Mouse (Mus musculus) cerebellum, postnatal 25 days (tissue): ENCODE measurements at regions not wholly inside any gene's neighbourhood (a gene's known extent, or its start where the extent isn't known, plus 50 kb on each side); places are given as distances from the start of the nearest gene placed in this dataset.
A peak's percentile ranks its signal among the peaks of the same experiment; 100 is the strongest.

ENCODE experiments used
- DNase-seq, 2 experiments: peaks; one replicate each; pipeline ENCODE4 v3.0.0; 2021; ENCODE audit warnings: mixed read lengths in 2 of 2

DNA sequence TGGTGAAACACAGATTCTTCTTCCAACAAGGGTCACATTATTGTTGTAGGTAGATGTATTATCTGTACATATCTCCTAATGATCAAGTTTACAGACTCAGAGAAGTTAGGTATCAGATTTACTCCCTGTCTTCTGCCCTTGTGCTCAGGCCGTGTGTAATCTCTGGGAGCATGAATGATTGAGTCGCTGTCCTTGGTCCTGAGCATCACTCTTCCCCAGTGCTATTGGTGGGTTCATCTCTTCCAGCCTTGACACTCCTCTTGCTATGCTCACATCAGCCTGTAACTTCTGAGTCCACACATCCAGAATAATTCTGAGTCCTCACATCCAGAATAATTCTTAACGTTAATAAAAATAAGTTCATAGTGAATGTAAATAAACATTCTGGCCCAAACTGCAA, 295.6 kb downstream of the Basp1 start:
- no peak for DNase-seq

DNA sequence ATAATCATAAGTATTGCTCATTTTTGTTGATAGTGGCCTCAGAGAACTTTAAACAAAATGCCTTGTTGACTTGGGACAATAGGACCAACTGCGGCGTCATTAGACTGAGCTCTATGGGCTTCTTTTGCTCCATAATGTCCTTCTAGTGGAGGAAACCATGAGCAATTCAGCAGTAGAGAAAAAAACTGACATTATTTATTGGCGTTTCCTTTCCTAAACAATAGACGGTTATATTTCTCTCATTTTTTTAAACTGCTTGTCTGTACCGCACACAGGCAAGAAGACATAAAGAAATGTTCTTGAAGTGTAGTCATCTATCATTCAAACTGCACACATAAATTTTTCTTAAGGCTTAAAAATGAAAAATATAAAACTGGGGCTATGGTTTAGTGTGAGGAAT, 310.8 kb downstream of the Basp1 start:
- no peak for DNase-seq

GRCm38 (mm10) chr15:25093758-25094157, 319.8 kb downstream of the Basp1 start:
- DNase-seq = no peak

DNA sequence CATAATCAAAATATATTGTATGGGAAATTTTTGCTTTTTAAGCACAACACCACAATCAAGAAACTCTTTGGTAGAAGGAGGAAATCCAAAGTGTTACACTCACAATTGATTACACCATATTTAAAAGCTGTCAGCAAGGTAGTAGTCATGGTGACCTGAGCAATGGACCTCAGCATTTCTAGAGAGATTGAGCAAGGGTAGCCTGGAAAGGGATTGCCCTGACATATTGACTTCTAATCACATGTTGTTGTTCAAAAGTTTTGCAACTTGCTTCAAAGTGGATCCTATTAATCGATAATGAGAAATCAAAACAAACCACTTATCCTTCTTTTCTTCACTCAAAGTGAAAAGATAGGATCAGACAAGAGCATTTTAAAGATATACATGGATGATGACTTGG, 343.9 kb downstream of the Basp1 start:
- no peak for DNase-seq

DNA sequence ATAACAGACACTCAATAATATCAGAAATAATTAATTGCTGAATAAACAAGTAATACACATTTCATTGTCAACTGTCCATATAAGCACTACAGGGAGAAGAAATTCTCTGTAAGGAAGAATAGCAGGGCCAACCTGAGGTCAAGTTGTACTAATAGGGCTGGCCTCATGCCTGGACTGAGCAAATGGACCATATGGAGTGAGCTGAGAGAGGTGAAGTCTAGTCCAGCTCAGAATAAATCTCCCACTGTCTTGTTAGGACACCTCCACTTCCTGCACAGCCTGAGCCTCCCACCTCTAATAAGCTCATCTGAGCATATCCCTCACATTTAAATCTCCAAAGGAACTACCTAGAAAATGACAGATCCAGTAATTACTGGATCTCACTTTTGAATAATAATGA, 354.2 kb downstream of the Basp1 start:
- DNase-seq = peak; percentile 70 to 84

- peak; percentile 39 to 68 for DNase-seq
Observed at GRCm38 (mm10) chr15:25047875-25048274, 365.7 kb downstream of the Basp1 start.

- DNase-seq = peak; percentile 44 to 63
Observed at GRCm38 (mm10) chr15:25046514-25047138, 366.9 kb downstream of the Basp1 start.

DNA sequence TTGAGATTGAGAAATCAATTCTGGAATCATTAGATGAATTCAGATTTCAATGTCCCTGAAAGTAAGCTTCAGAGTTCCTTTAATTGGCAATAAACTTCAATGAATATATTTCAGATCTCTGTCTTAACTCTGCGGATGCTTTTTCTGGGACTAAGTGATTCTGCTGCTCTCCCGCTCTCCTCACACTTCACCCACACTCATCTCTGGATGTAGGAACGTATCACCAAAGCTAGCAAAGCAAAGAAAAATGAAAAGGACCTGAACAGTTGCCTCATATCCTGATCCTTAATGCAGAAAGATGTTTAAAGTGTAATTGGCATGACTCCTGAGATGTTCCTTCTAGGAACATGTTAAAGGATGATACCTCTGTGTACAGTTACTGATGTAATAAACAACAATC, 377.3 kb downstream of the Basp1 start:
- DNase-seq = no peak

DNA sequence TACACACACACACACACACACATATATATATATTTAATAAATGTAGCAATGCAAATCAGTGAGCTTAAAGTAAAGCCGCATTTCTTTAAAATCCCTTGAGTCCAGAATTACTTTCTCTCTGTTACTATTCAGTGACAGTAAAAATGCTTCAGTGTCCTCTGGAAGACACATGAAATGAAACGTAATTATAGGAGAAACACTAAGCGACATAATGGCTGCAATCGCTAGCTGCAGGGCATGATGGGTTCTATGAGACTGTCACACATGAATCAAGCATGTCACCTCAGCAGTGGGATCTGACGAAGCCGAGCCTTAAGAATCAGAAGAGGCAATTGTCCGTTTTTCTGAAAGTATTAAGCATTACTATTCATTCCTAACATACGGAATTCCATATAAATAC, 385.7 kb downstream of the Basp1 start:
- DNase-seq = no peak

- DNase-seq = peak; percentile 32 to 55
Observed at GRCm38 (mm10) chr15:25026786-25027461, 386.6 kb downstream of the Basp1 start.

GRCm38 (mm10) chr15:25026351-25026750, 387.2 kb downstream of the Basp1 start:
- DNase-seq = no peak

DNA sequence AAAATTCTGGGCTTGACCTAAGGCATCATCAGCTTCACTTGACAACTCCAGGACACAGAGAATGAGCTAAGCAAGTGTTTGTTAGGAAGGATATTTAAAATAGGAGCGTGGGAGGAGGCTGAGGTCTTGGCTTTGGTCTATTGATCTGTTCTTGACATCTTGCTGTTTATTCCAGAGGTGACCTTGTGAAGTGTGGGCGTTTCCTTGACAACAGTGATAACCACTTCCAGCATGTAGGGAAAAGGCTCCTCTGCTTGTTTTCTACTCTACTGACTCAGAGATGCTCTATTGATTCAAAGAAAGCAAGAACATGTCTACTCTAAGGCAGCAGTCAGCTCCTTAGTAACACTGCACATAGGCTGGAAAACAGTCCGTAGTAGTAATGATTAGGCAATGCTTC, 392.6 kb downstream of the Basp1 start:
- no peak for DNase-seq

DNA sequence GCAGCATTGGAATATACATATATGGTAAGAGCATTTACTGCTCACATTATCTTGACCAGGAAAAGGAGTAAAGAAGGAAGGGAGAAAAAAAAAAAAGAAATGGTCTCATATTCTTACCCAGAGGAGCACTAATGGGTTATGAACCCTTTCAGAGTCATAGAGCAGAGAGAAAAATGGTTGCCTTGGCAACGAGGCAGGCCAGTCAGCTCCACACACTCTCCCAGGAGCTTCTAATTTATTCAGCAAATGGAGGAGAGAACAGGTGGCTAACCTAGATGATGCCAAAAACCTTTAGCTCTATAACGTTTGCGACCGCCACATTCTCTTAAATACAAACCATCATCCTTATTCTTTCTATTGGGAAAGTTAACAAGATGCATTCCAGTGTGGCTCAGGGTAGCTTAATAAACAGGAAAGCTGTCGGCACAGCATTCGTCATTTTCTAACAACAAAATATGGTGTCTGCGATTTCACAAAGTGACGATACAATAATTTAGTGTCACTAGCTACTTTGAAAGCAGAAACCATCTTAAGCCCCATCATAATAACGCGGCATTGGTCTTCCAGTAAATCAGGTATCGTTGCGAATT, 394.1 kb downstream of the Basp1 start:
- DNase-seq = peak; percentile 11 to 48

GRCm38 (mm10) chr15:25018937-25019336, 394.6 kb downstream of the Basp1 start:
- no peak for DNase-seq

- DNase-seq = no peak
Observed at GRCm38 (mm10) chr15:25007720-25008119, 405.8 kb downstream of the Basp1 start.

DNA sequence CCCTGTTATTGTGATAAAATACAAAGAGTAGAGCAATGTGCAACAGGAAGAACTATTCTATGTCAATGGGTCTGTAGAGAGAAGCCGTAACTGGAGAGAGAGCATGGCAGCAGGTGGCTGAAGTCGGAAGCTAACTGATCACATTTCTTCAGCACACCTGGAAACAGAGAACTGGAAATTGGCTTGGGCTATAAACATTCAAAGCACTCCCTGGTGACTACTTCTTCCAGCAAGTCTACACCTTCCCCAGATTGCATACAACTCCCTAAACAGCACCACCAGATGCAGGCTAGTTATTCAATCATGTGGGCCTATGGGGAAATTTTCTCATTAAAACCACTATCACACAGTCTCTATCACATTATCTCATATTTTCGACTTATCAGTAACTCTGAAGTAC, 413.4 kb downstream of the Basp1 start:
- DNase-seq = no peak

GRCm38 (mm10) chr15:24993325-24993673, 420.3 kb downstream of the Basp1 start:
- DNase-seq = no peak

DNA sequence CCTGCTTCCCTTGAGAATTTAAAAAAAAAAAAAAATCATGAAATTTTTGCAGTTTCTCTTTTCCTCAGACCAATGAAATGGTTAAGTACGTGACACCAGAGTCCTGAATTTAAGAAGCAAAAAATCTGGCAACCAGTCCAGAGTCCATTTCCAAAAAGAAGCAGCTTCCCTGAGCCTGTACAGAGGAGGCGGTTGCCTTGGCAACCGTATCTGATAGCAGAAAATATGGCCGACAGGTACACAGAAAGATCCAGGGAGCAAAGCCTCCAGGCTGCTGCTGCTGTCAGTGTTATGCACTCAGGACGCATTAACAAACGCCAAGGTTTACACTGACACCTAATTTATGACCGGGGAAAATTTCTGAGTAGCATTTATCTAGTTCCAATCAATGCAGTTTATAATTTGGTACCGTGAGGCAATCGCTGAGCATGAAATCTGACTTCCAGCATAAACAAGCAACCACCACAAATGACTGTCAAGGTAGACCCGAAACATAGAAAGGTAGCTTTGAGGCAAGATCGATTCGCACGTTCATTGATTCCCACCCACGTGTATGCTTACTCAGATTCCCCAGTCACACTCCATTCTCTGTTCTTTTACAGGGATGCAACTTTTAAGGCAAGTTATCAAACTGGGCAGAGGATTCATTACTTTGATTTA, 420.8 kb downstream of the Basp1 start:
- DNase-seq = peak in 1 of 2 experiments; percentile 27

- DNase-seq = no peak
Observed at GRCm38 (mm10) chr15:24990082-24990786, 423.3 kb downstream of the Basp1 start.

- no peak for DNase-seq
Observed at GRCm38 (mm10) chr15:24980841-24981240, 432.7 kb downstream of the Basp1 start.

- no peak for DNase-seq
Observed at GRCm38 (mm10) chr15:24972020-24972419, 441.5 kb downstream of the Basp1 start.

DNA sequence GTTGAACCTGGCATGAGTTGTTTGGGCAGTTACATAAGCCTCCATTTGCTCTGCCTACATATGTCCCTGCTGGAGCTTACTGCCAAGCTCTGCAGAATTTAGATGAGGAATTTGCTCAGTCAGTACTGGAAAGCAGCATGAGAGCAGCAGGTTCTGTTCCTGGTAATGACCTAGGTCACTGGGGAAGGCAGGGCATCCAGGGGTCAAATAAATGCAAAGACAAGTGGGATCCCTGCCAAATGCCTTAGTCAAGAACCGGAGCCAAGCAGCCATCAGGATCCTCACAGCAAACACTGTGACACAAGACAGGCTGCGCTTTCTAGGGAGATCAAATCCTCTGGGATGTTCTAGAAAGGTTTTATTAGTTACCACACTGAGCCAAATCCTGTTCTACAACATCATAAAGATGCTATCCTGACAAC, 444.2 kb downstream of the Basp1 start:
- peak; percentile 55 to 67 for DNase-seq

DNA sequence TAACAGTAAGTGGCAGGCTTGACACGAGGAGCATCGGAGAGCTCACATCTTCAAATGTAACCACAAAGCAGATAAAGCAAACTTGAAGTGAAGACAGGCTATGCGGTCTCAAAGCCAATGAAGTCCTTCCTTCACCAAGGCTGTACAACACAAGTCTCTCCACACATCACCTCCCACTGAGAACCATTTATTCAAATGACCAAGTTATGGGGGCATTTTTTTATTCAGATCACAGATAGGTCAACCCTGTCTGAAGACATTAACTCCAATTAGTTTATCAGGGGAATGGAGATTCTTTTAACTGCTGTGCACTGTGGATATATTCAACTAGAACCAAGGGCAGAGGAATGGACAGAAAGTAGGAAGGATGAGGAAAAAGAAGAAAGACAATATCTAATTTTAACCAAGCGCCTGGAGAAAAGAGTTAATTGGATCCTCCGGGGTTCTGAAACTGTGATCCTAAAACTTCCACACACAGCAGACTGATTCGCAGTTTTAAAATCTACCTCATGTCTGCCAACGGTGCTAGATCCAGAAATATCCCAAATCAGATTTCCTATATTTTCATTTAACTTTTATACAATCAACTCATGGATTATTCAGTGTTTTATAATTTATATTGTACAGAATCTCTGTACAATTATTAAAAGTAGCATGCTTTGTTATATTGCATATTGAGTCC, 444.8 kb downstream of the Basp1 start:
- no peak for DNase-seq
